Mouse (Mus musculus) left cerebral cortex, postnatal 10 days (tissue): ENCODE results near the gene Hist2h3c1. TPM values are rescaled to one million over a fixed set of nuclear protein-coding genes. Genes with fewer than 3 reads are reported as not detected.
A peak's percentile ranks its signal among the peaks of the same experiment; 100 is the strongest.
"Not testable (repeated sequence)": the region's sequence is repeated elsewhere in the genome, so short reads cannot be mapped to it uniquely, and the experiment has no call there.

ENCODE experiments used
- DNase-seq, 2 experiments: peaks; one replicate each; pipeline ENCODE4 v3.0.0; 2021 to 2022; ENCODE audit warnings: low spot score in 2 of 2, mixed read lengths in 1 of 2; ENCODE audit errors: extremely low spot score in 1 of 2
- intact Hi-C: fragments of 180-260 bp; cut with DNase I; formaldehyde crosslinking; loops from one replicate; pipeline ENCODE4 v1.15.1; 2025
- total RNA-seq, 2 experiments: library from RNA; stranded (reverse); gene quantifications; 2 replicates each; pipeline ENCODE4 v1.2.3; 2021

Hist2h3c1 gene
- total RNA-seq, 2 experiments from 2014 or later, result not detected

- DNase-seq, result no peak
- intact Hi-C loops, result no loop called here
Observed at GRCm38 (mm10) chr3:96249034-96249345, 2.5 kb downstream of the Hist2h3c1 start.

GRCm38 (mm10) chr3:96250890-96251289, 4.4 kb downstream of the Hist2h3c1 start:
- intact Hi-C loops, result no loop called here
- DNase-seq, result no peak

GRCm38 (mm10) chr3:96251787-96252186, 5.3 kb downstream of the Hist2h3c1 start:
- intact Hi-C loops, result no loop called here
- DNase-seq, result no peak

- DNase-seq, result no peak
- intact Hi-C loops, result no loop called here
Observed at GRCm38 (mm10) chr3:96254683-96255355, 8.3 kb downstream of the Hist2h3c1 start.

- no peak for DNase-seq
- intact Hi-C loops, result no loop called here
Observed at GRCm38 (mm10) chr3:96255926-96256593, 9.6 kb downstream of the Hist2h3c1 start.

GRCm38 (mm10) chr3:96257190-96257589, 10.7 kb downstream of the Hist2h3c1 start:
- intact Hi-C loops, result no loop called here
- DNase-seq, result no peak

- intact Hi-C loops, result no loop called here
- DNase-seq, result no peak
Observed at GRCm38 (mm10) chr3:96260220-96260619, 13.7 kb downstream of the Hist2h3c1 start.

GRCm38 (mm10) chr3:96261623-96262022, 15.1 kb downstream of the Hist2h3c1 start:
- DNase-seq, result no peak
- intact Hi-C loops, result no loop called here

- intact Hi-C loops, result no loop called here
- peak; percentile 78 to 83 for DNase-seq
Observed at GRCm38 (mm10) chr3:96262216-96262875, 15.9 kb downstream of the Hist2h3c1 start.

GRCm38 (mm10) chr3:96262979-96263550, 16.6 kb downstream of the Hist2h3c1 start, which contains the start of gene Hist2h4:
TSS of gene Hist2h4 (minus strand) at chr3:96263311.
- intact Hi-C loops, result no loop called here
- DNase-seq, result peak; percentile 93 to 98

- intact Hi-C loops, result no loop called here
- DNase-seq, result peak in 1 of 2 experiments; percentile 45
Observed at GRCm38 (mm10) chr3:96263558-96264403, 17.3 kb downstream of the Hist2h3c1 start.

- no peak for DNase-seq
- intact Hi-C loops, result no loop called here
Observed at GRCm38 (mm10) chr3:96264404-96264949, 18.0 kb downstream of the Hist2h3c1 start.

GRCm38 (mm10) chr3:96266132-96266710, 19.7 kb downstream of the Hist2h3c1 start:
- intact Hi-C loops, result no loop called here
- DNase-seq, result no peak

- no peak for DNase-seq
- intact Hi-C loops, result no loop called here
Observed at GRCm38 (mm10) chr3:96267541-96267940, 21.1 kb downstream of the Hist2h3c1 start.

GRCm38 (mm10) chr3:96268051-96268775, 21.7 kb downstream of the Hist2h3c1 start, which contains the start of gene Hist2h3b:
TSS of gene Hist2h3b (plus strand) at chr3:96268654.
- intact Hi-C loops, result no loop called here

GRCm38 (mm10) chr3:96268776-96269378, 22.4 kb downstream of the Hist2h3c1 start:
- DNase-seq, intact Hi-C loops: not testable (repeated sequence)

More at GRCm38 (mm10) chr3:96268051-96268775, 21.7 kb downstream of the Hist2h3c1 start, which contains the start of gene Hist2h3b:
- DNase-seq, result peak; percentile 78 to 86
